Mouse (Mus musculus): ENCODE measurements around the gene Casc4.

DNA sequence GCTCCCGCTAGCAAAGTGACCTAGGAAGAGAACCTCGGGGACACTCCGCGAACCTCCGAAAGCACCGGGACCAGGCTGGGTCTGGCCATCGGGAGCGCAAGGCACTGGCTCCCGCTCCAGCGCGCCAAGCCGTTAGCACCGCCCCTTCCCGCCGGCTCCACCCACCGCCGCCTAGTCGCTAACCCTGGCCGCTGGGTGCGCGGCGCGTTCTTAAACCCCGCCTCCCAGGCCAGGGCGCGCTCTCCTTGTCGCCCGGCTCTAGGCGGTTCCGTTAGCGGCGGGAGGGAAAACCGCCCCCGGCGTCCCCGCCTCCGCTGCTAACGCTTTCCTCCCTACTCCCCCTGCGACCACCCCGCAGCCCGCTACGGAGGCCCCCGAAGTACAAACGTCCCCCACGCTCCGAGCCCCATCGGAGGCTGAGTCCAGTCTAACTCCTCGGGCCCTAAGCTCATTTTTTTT lies 89.0 kb downstream of the Casc4 start, which contains the start of the genes Ctdspl2 and Mageb3:
- TF ChIP-seq HCFC1 (IDR thresholded peaks at IDR 0.05; ENCODE audit: borderline replicate concordance, insufficient read depth, low read length), result peak; percentile 52
- no peak for TF ChIP-seq MAFK (IDR thresholded peaks at IDR 0.05; ENCODE audit: insufficient read depth, low read depth, low read length)
- TF ChIP-seq CHD2 (IDR thresholded peaks at IDR 0.05; ENCODE audit: low read depth, low read length), result no peak

Measured in ES-E14 (cell line).